Mouse (Mus musculus): Measurements from ENCODE around the gene Iqce.

DNA sequence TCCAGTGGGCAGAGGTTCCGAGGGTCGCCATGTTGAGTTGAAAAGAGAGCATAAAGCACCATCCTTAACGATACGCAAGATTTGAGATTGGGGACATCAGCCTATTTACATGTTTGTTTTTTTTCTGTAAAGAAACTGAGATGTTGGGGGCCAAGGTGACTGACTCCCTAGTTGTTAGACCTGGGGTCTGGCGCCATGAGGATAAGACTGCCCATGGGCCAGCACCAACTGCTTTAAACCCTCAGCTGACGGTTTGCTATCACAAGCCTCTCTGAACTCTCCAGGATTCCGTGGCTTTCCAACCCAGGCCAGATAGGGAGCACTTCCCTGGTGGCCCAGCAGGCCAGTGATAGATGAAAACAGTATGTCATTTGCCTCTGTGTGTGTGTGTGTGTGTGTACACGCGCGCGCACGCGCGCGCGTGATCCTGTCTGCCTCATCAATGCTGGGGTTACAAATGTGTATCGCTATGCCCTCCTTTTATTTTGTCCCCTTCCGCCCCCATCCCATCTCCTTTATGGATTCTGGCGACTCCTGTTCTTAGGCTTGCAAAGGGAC is 519 bp upstream of the Iqce start:
- TF ChIP-seq POLR2A (IDR thresholded peaks at IDR 0.05; ENCODE audit: low read depth, low read length) = no peak
- no peak for TF ChIP-seq CTCF (IDR thresholded peaks at IDR 0.05; ENCODE audit: borderline replicate concordance, insufficient read depth, low read length)

All from embryonic fibroblast, embryonic 13.5 days (primary cell).